Mouse (Mus musculus): Measurements from ENCODE around the gene Cemip2. TPM values are rescaled to one million over a fixed set of nuclear protein-coding genes. Genes with fewer than 3 reads are reported as not detected.

Cemip2 gene
- polyA plus RNA-seq, 1 experiment from 2014 or later, result 108 TPM

DNA sequence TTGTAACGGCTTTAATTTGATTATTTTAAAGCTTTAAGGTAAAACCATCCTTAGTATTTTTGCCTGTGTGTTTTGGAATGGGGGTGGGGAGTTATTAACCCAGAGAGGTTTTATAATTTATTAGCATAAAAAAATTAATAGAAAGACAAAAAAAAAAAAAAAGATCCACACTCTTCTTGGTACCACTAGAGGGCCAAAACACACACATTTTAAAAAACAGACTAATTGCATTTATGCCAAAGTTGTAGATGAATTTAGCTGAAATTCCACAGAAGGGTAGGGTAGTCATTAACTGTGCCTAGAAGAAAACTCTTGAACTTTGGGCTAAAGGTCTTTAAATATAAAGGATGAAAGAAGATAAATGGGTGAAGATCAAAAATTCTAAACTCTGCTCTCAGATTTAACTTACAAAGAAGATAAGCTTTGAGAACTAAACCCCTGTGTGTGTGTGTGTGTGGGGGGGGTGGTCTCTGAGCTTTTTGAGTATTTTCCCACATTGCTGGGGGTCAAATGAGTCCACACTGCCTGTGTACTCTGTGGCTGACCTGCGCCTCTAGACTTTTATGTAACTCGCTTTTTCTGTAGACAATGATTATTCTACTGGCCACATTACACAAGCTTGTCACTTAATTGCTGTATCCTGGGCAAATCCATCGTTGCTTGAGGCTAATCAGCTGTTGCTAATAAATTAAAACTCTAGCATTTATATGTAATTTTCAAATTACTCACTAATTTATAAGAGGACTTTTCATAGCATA, 47.2 kb downstream of the Cemip2 start:
- ATAC-seq (ENCODE audit: insufficient read depth, low FRiP score, low TSS enrichment), result no peak
- Histone ChIP-seq H3K27ac (ENCODE audit: low read depth, low read length) (no peak overlapping the region), H3K9ac (ENCODE audit: low read length) (no peak overlapping the region), H3K4me2 (ENCODE audit: low read depth) (no peak overlapping the region), H3K4me1 (ENCODE audit: control insufficient read depth, insufficient read depth, low read length) (no peaks in the 10 kb centered on the region), H3K27me3 (ENCODE audit: control insufficient read depth, insufficient read depth, low read length) (no peaks in the 10 kb centered on the region), H3K36me3 (ENCODE audit: control insufficient read depth, insufficient read depth, low read length) (peaks cover 23% of the 10 kb centered on the region), H3K9me3 (ENCODE audit: control insufficient read depth, low read length) (no peaks in the 10 kb centered on the region), H3K4me3 (ENCODE audit: low read depth, low read length) (no peak overlapping the region)
- WGBS, result 88% methylated on average over 4 of the region's 4 CpGs
- DNase-seq (ENCODE audit: low spot score), result no peak

GRCm38 (mm10) chr19:21833416-21833992, 55.4 kb downstream of the Cemip2 start:
- WGBS, result 88% methylated on average over 12 of the region's 12 CpGs
- H3K27me3 ChIP-seq (ENCODE audit: control insufficient read depth, insufficient read depth, low read length), result no peaks in the 10 kb centered on the region
- peaks cover 40% of the 10 kb centered on the region for H3K36me3 ChIP-seq (ENCODE audit: control insufficient read depth, insufficient read depth, low read length)
- H3K9ac ChIP-seq (ENCODE audit: low read length), result no peak overlapping the region
- no peaks in the 10 kb centered on the region for H3K4me1 ChIP-seq (ENCODE audit: control insufficient read depth, insufficient read depth, low read length)
- H3K4me3 ChIP-seq (ENCODE audit: low read depth, low read length), result no peak overlapping the region
- DNase-seq (ENCODE audit: low spot score), result no peak
- H3K4me2 ChIP-seq (ENCODE audit: low read depth), result no peak overlapping the region
- ATAC-seq (ENCODE audit: insufficient read depth, low FRiP score, low TSS enrichment), result no peak
- no peaks in the 10 kb centered on the region for H3K9me3 ChIP-seq (ENCODE audit: control insufficient read depth, low read length)
- no peak overlapping the region for H3K27ac ChIP-seq (ENCODE audit: low read depth, low read length)

DNA sequence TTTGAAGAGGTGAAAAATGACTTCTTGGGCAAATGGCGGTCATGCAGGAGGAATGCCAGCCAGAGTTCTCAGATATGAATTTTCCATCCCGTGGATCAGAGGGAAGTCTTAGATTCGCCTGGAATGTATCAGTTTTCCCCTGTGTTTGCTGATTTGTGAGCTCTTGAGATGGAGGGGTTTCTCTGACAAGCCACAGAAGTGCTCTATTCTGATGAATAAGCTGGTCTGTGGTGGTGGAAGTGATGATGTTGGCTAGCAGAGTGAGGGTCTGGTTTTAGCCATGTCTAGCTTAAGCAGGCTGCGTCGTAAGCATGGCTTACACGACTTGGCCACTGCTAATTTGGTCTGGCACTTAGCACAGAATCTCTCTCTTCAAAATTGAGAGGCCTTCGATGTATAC, 56.8 kb downstream of the Cemip2 start:
- H3K9me3 ChIP-seq (ENCODE audit: control insufficient read depth, low read length), result no peaks in the 10 kb centered on the region
- no peak overlapping the region for H3K4me2 ChIP-seq (ENCODE audit: low read depth)
- H3K9ac ChIP-seq (ENCODE audit: low read length), result no peak overlapping the region
- H3K4me1 ChIP-seq (ENCODE audit: control insufficient read depth, insufficient read depth, low read length), result no peaks in the 10 kb centered on the region
- no peak for DNase-seq (ENCODE audit: low spot score)
- WGBS, result 93% methylated on average over 7 of the region's 7 CpGs
- H3K4me3 ChIP-seq (ENCODE audit: low read depth, low read length), result no peak overlapping the region
- H3K36me3 ChIP-seq (ENCODE audit: control insufficient read depth, insufficient read depth, low read length), result peaks cover 38% of the 10 kb centered on the region
- H3K27me3 ChIP-seq (ENCODE audit: control insufficient read depth, insufficient read depth, low read length), result no peaks in the 10 kb centered on the region
- H3K27ac ChIP-seq (ENCODE audit: low read depth, low read length), result no peak overlapping the region
- ATAC-seq (ENCODE audit: insufficient read depth, low FRiP score, low TSS enrichment), result no peak

DNA sequence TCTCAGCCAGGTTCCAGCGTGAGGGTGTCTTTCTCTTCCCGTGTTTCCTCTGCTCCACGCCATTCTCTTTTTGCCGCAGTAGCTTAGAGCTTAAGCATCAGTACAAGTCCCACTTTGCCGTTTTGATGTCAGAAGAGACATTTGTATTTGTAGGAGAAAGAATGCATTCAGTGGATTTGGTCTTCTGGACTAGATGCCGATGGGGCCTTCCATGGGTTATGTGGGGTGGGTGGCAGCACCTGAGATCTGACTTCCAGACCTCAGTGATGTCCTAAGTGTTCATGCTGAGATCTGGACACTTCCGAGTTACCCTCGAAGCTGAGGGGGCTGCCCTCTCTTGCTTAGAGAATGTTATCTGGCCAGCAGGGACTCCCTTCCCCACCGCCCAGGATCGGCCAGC, 72.6 kb downstream of the Cemip2 start:
- no peaks in the 10 kb centered on the region for H3K4me1 ChIP-seq (ENCODE audit: control insufficient read depth, insufficient read depth, low read length)
- H3K27ac ChIP-seq (ENCODE audit: low read depth, low read length), result no peak overlapping the region
- no peak overlapping the region for H3K9ac ChIP-seq (ENCODE audit: low read length)
- H3K9me3 ChIP-seq (ENCODE audit: control insufficient read depth, low read length), result no peaks in the 10 kb centered on the region
- ATAC-seq (ENCODE audit: insufficient read depth, low FRiP score, low TSS enrichment) (no peak), DNase-seq (ENCODE audit: low spot score) (no peak)
- H3K4me2 ChIP-seq (ENCODE audit: low read depth), result no peak overlapping the region
- 93% methylated on average over 10 of the region's 10 CpGs for WGBS
- H3K36me3 ChIP-seq (ENCODE audit: control insufficient read depth, insufficient read depth, low read length), result peaks cover 24% of the 10 kb centered on the region
- H3K27me3 ChIP-seq (ENCODE audit: control insufficient read depth, insufficient read depth, low read length), result no peaks in the 10 kb centered on the region
- no peak overlapping the region for H3K4me3 ChIP-seq (ENCODE audit: low read depth, low read length)

GRCm38 (mm10) chr19:21854526-21855228, 76.5 kb downstream of the Cemip2 start:
- Histone ChIP-seq H3K9me3 (ENCODE audit: control insufficient read depth, low read length) (no peaks in the 10 kb centered on the region), H3K4me3 (ENCODE audit: low read depth, low read length) (no peak overlapping the region), H3K9ac (ENCODE audit: low read length) (no peak overlapping the region), H3K36me3 (ENCODE audit: control insufficient read depth, insufficient read depth, low read length) (peaks cover 27% of the 10 kb centered on the region), H3K27me3 (ENCODE audit: control insufficient read depth, insufficient read depth, low read length) (no peaks in the 10 kb centered on the region), H3K4me2 (ENCODE audit: low read depth) (no peak overlapping the region), H3K4me1 (ENCODE audit: control insufficient read depth, insufficient read depth, low read length) (no peaks in the 10 kb centered on the region), H3K27ac (ENCODE audit: low read depth, low read length) (no peak overlapping the region)
- DNase-seq (ENCODE audit: low spot score) (no peak), ATAC-seq (ENCODE audit: insufficient read depth, low FRiP score, low TSS enrichment) (no peak)
- 93% methylated on average over 5 of the region's 5 CpGs for WGBS

DNA sequence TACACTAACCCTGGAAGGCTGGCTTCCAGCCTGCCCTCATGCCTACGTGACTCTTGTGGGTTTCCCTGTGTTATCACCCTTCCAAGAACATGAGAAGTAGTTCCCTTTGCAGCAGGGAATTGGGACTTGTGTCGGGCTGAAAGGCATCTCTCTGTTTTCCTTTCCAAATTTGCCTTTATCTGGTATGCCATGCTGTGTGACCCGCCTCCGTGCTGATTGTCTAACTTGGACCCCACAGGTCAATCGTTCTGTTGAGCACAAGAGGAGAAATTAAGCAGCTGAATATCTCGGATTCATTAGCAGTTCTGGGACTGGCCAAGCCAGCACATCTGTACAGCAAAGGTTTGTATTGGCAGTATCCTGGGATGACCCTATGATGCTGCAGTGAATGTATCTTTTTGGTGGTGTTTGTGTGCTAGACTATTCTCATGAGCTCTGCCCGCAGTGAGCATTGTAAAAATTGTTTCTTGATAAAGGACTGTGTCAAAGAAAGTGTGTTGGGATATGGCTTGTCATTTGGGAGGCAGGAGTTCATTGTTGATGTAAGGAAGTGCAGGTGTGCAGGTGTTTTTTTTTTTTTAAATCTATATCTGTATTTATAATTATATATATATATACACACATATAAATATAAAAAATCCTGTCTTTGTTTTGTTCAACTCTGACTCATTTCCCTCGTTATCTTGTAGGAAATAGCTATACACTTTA, 77.4 kb downstream of the Cemip2 start:
- Histone ChIP-seq H3K4me3 (ENCODE audit: low read depth, low read length) (no peak overlapping the region), H3K27me3 (ENCODE audit: control insufficient read depth, insufficient read depth, low read length) (no peaks in the 10 kb centered on the region), H3K9me3 (ENCODE audit: control insufficient read depth, low read length) (no peaks in the 10 kb centered on the region), H3K9ac (ENCODE audit: low read length) (no peak overlapping the region), H3K27ac (ENCODE audit: low read depth, low read length) (no peak overlapping the region), H3K36me3 (ENCODE audit: control insufficient read depth, insufficient read depth, low read length) (peaks cover 27% of the 10 kb centered on the region), H3K4me1 (ENCODE audit: control insufficient read depth, insufficient read depth, low read length) (no peaks in the 10 kb centered on the region), H3K4me2 (ENCODE audit: low read depth) (no peak overlapping the region)
- no peak for ATAC-seq (ENCODE audit: insufficient read depth, low FRiP score, low TSS enrichment)
- 94% methylated on average over 8 of the region's 8 CpGs for WGBS
- no peak for DNase-seq (ENCODE audit: low spot score)

GRCm38 (mm10) chr19:21858846-21859521, 80.8 kb downstream of the Cemip2 start:
- DNase-seq (ENCODE audit: low spot score), result no peak
- Histone ChIP-seq H3K4me3 (ENCODE audit: low read depth, low read length) (no peak overlapping the region), H3K36me3 (ENCODE audit: control insufficient read depth, insufficient read depth, low read length) (peaks cover 19% of the 10 kb centered on the region), H3K4me1 (ENCODE audit: control insufficient read depth, insufficient read depth, low read length) (no peaks in the 10 kb centered on the region), H3K27ac (ENCODE audit: low read depth, low read length) (no peak overlapping the region), H3K9ac (ENCODE audit: low read length) (no peak overlapping the region), H3K27me3 (ENCODE audit: control insufficient read depth, insufficient read depth, low read length) (no peaks in the 10 kb centered on the region), H3K4me2 (ENCODE audit: low read depth) (no peak overlapping the region), H3K9me3 (ENCODE audit: control insufficient read depth, low read length) (no peaks in the 10 kb centered on the region)
- WGBS, result 89% methylated on average over 12 of the region's 12 CpGs
- ATAC-seq (ENCODE audit: insufficient read depth, low FRiP score, low TSS enrichment), result no peak

GRCm38 (mm10) chr19:21860132-21860531, 82.0 kb downstream of the Cemip2 start:
- ATAC-seq (ENCODE audit: insufficient read depth, low FRiP score, low TSS enrichment), result no peak

More at GRCm38 (mm10) chr19:21860132-21860531, 82.0 kb downstream of the Cemip2 start:
- no peak for DNase-seq (ENCODE audit: low spot score)
- Histone ChIP-seq H3K4me2 (ENCODE audit: low read depth) (no peak overlapping the region), H3K4me3 (ENCODE audit: low read depth, low read length) (no peak overlapping the region), H3K27ac (ENCODE audit: low read depth, low read length) (no peak overlapping the region), H3K9me3 (ENCODE audit: control insufficient read depth, low read length) (no peaks in the 10 kb centered on the region), H3K9ac (ENCODE audit: low read length) (no peak overlapping the region), H3K27me3 (ENCODE audit: control insufficient read depth, insufficient read depth, low read length) (no peaks in the 10 kb centered on the region), H3K36me3 (ENCODE audit: control insufficient read depth, insufficient read depth, low read length) (peaks cover 12% of the 10 kb centered on the region), H3K4me1 (ENCODE audit: control insufficient read depth, insufficient read depth, low read length) (no peaks in the 10 kb centered on the region)
- WGBS, result 72% methylated on average over 5 of the region's 5 CpGs

All from neural tube, embryonic 11.5 days (tissue).